Mouse (Mus musculus): ENCODE results near the gene Arl4c.
"Not testable (repeated sequence)": the region's sequence is repeated elsewhere in the genome, so short reads cannot be mapped to it uniquely, and the experiment has no call there.

Arl4c gene

GRCm38 (mm10) chr1:88654521-88655472, 47.2 kb downstream of the Arl4c start:
- DNase-seq = no peak

DNA sequence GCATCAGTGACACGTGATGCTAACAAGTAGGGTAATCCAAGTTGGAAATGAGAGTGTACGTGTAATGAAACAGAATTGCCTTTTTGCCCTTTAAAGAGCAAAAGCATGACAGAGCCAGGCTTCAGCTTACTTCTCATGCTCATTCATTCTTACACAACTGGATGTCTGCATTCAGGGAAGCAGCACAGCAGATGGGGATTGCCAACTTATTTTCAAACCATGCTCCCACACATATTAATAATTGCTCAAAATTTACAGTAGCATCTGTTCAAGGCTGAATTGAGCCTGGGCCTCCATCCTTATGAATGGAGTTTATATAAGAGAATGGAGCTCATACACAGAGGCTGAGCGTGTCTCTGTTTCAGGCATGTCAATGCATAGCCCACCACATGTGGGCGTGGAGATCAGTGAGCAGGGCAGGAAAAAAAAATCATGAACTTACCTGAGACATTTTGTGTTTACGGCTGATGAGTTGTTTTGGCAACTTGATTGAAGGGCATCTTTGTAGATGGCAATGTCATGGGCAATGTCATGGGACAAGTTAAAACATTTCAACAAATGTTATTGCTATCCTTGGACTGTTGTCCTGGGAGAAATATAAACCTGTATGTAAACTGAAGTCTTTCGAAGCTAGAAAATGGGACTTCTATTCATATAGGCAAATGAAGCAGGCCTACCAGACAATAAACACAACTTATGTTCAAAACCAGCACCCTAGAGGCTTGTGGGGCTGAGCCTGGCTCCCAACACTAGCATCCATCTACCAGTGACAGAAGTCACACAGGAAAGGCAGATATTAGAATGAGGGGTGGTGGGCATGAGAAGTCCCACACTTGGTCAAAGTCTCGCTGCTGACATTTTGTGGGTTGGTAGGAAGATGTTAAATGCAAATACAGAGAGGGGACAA, 48.2 kb downstream of the Arl4c start:
- DNase-seq = no peak

GRCm38 (mm10) chr1:88652682-88653081, 49.3 kb downstream of the Arl4c start:
- no peak for DNase-seq

DNA sequence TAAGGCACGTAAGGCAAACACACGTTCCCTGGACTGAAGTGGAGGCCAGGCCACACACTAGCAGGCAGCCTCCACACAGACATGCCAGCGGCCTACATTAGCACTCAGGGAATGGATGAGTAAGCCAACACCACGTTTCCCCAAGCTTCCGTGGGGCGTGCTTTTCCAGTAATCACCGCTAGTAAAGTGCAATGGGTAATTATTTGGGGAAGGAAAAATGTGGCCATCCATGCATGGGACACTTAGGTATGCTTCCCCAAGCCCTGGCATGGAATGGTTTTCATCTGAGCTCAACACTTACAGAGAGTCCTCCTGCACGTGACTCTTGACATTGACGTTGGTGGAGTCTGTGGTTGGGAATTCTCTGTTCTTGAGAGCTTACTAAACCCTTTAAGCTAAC, 50.4 kb downstream of the Arl4c start:
- no peak for DNase-seq

GRCm38 (mm10) chr1:88648742-88649141, 53.3 kb downstream of the Arl4c start:
- no peak for DNase-seq

DNA sequence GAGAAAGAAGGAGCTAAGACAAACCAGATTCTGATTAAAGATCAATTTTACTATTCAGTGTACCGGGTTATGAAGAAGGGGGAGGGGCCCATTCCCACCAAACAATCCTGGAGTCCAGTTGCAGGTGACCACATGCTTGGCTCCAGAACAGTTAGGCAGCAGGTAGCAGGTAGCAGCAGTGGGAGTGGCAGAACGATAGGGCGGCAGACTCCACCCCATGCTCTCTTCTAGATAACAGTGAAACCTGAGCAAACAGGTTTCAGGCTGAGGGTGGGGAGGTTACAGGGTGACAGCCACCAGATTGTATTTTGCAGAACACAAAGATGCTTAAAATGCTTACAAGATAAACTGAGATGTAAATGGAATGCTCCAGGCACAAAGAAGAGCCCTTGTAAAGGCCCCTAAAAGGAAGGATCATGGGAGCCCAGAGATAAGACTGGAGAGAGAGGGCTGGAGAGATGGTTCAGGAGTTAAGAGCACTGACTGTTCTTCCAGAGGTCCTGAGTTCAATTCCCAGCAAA, 56.4 kb downstream of the Arl4c start:
- no peak for DNase-seq

- no peak for DNase-seq
Observed at GRCm38 (mm10) chr1:88644417-88644816, 57.6 kb downstream of the Arl4c start.

- no peak for DNase-seq
Observed at GRCm38 (mm10) chr1:88643181-88643823, 58.7 kb downstream of the Arl4c start.

GRCm38 (mm10) chr1:88642735-88643134, 59.3 kb downstream of the Arl4c start:
- DNase-seq = no peak

- no peak for DNase-seq
Observed at GRCm38 (mm10) chr1:88641678-88642215, 60.3 kb downstream of the Arl4c start.

DNA sequence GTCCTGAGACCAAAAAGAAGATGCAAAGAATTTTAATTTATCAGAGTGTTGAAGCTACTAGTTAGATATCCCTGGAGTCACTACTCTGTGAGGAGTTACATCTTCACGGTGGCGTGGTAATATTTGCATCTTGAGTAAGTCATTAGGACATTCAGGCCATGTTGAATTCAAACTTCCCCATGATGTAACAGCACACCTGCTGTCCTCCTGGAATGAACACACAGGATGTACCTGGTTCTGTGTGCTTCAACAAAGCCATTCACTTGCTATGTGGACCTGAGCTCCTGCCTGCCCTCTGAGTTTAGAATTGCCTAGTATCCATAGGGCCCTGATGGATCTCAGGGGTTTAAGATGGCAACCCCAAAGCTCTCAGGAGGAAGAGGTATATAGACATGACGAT, 60.8 kb downstream of the Arl4c start:
- no peak for DNase-seq

DNA sequence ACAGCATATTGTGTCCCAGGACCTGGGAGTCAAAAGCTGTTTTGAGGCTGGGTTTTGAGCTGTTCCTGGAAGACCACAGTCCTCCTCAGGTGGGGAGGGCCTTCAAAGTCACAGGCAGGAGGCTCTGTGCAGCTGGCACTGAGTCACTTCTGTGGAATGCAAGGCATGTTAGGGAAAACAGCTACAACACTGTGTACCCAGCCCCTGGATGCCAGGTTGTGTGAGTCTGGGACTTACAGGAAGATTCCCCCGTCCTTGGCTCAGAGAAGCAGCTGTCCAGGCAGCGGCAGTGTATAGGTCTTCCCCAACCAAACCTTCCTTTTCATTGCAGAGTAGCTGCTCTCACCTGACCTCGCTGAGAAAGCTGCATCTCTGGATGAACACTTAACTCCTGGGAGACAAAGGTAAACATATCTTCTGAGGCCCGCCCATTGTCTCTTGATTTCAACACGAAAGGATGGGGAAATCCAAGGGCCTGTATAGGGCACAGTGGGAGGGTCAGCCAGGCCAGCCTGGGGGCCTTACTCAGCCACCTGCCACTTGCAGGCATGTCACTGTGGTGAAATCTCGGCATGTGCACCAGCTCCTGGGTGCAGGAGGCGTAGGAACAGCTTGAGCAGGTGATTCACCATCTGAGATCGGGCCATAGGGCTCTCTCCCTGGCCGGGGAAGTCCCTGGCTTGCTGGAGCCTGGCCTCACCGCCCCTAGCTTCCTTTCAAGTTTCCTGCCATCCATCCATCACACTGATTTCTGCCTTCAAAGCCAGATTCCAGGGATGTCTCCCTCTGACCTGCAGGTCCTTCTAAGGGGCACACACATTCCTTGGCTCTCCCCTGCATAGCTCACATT, 62.4 kb downstream of the Arl4c start:
- no peak for DNase-seq

DNA sequence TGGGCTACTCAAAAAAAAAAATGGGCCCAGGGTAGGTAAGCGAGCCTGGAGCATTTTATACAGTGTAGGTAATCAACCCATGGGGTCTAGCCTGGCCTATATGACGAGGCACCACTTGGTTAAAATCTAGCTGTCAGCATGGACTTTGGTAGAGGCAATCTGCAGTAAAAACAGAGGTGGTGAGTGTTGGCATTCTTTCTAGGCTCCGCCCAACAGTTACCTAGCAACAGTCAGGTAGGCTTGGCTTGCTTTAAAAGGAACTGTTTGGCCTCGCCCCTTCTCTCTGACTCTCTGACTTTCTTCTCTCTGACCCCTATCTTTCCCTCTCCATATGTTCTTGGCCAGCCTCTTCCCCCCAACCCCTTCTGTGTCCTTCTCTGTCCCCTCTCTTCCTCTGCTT, 63.4 kb downstream of the Arl4c start:
- no peak for DNase-seq

- DNase-seq = not testable (repeated sequence)
Observed at GRCm38 (mm10) chr1:88636579-88637161, 65.4 kb downstream of the Arl4c start.

DNA sequence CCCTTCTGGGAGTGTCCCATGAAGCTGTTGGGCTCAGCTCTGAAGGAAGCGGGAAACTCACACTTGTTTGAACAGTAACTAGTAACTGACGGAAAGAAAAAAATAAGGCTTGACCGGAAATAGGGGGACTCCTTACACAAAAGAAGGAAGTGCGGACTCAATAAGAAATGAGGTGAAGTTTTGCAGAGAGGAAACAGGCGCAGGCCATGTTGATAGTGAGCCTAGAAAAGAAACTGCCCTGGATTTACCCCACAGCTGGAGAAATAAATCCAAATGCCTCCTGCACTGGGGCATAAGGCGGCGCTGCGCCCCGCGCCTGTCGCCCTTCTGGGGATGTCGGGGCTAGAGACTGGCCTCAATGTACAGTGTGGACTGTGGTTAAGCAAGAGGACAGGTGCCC, 66.4 kb downstream of the Arl4c start:
- no peak for DNase-seq

DNA sequence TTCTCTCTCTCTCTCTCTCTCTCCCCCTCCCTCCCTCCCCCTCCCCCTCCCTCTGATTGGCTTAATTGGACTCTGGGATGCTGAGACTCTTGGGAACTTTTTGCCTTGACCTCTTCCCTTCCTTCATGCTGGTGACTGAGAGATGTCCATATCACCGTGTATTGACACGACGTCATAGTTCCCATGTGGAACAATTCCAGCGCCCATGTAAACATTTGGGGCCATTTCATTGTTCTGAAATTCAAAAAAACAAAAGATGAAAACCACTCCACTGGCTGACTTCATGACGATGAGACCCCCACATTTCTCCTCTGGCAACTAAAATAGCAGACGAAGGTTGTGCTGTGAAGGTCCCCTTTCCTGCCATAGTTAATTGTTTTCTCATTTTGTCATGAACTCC, 69.2 kb downstream of the Arl4c start:
- no peak for DNase-seq

GRCm38 (mm10) chr1:88629966-88630488, 72.0 kb downstream of the Arl4c start:
- no peak for DNase-seq

- DNase-seq = no peak
Observed at GRCm38 (mm10) chr1:88625190-88625589, 76.8 kb downstream of the Arl4c start.

GRCm38 (mm10) chr1:88624376-88624775, 77.6 kb downstream of the Arl4c start:
- DNase-seq = no peak

DNA sequence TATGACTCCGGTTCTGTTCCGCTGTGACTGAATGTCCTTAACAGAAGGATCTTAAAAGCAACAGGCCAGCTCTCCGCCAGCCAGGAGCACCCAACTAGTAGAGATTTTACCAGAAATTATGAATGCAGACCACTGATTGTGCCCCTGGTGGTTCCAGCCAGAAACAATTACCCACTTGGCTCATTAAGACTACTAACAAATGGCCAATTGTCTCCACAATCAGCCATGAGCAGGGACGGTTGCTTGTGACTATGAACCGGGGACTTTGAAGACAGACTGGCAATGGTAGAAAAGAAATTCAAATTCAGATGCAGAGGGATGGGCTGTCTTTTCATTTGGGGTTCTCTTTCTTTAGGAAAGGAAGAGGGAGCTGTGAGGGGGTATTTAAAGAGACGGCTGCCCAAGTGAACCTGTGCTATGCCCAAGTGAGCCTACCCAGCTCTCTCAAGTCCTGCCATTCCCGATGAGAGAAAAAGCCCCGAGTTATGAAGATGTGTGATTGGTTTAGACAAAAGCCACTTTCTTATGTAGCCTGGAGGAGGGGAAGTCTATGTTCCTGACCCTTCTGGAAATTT, 78.4 kb downstream of the Arl4c start:
- no peak for DNase-seq

Measured in cerebellum, adult 9-11 months (tissue).